Mouse (Mus musculus) myocyte (in vitro differentiated cells): Measurements from ENCODE around the gene Cars2.

Experiments
- E2F4 ChIP-seq: IDR thresholded peaks from one replicate; pipeline ENCODE4 v1.6.1; 2011; ENCODE audit warnings: mild to moderate bottlenecking, control low read depth, moderate library complexity; ENCODE audit not compliant: insufficient read depth
- MAX ChIP-seq: IDR thresholded peaks from one replicate; pipeline ENCODE4 v1.6.1; 2011; ENCODE audit warnings: low read depth, mild to moderate bottlenecking, control low read depth
- MYOD1 ChIP-seq, 3 experiments: IDR thresholded peaks; one replicate each; pipeline ENCODE4 v1.6.1; 2011; ENCODE audit warnings: control low read depth in 2 of 3, low read depth in 2 of 3, mild to moderate bottlenecking in 2 of 3, moderate library complexity in 1 of 3; ENCODE audit not compliant: insufficient read length in 2 of 3, control insufficient read depth in 1 of 3
- MYOG ChIP-seq, 3 experiments: IDR thresholded peaks; one replicate each; pipeline ENCODE4 v1.6.1; 2011; ENCODE audit warnings: control low read depth in 2 of 3, low read depth in 2 of 3, mild to moderate bottlenecking in 2 of 3; ENCODE audit not compliant: insufficient read length in 2 of 3, control insufficient read depth in 1 of 3, insufficient read depth in 1 of 3
- POLR2A ChIP-seq: IDR thresholded peaks from one replicate; pipeline ENCODE4 v1.6.1; 2011; ENCODE audit warnings: low read depth, mild to moderate bottlenecking, control low read depth, moderate library complexity; ENCODE audit not compliant: insufficient read length
- POLR2AphosphoS2 ChIP-seq: IDR thresholded peaks from one replicate; pipeline ENCODE4 v1.6.1; 2011; ENCODE audit warnings: low read depth, control low read depth; ENCODE audit not compliant: insufficient read length
- REST ChIP-seq: IDR thresholded peaks from one replicate; pipeline ENCODE4 v1.6.1; 2011; ENCODE audit warnings: mild to moderate bottlenecking, control low read depth, moderate library complexity; ENCODE audit not compliant: insufficient read depth, insufficient read length
- SRF ChIP-seq: IDR thresholded peaks from one replicate; pipeline ENCODE4 v1.6.1; 2011; ENCODE audit warnings: low read depth; ENCODE audit not compliant: control insufficient read depth, insufficient read length
- TCF12 ChIP-seq: IDR thresholded peaks from one replicate; pipeline ENCODE4 v1.6.1; 2011; ENCODE audit warnings: mild to moderate bottlenecking, control low read depth; ENCODE audit not compliant: poor library complexity, insufficient read depth, severe bottlenecking
- USF1 ChIP-seq: IDR thresholded peaks from one replicate; pipeline ENCODE4 v1.6.1; 2011; ENCODE audit warnings: low read depth, mild to moderate bottlenecking, control low read depth, moderate library complexity

GRCm38 (mm10) chr8:11550281-11550948 lies at the start of gene Cars2:
- TF ChIP-seq TCF12 = no peak
- peak in 1 of 3 experiments; percentile 8 for TF ChIP-seq MYOD1 (IDR thresholded peaks at IDR 0.05; ENCODE audit: control insufficient read depth in 1 of 3, insufficient read length in 2 of 3, low read depth in 2 of 3)
- TF ChIP-seq POLR2A = peak; percentile 66
- TF ChIP-seq E2F4 = peak; percentile 24
- no peak for TF ChIP-seq MAX
- TF ChIP-seq REST = no peak
- TF ChIP-seq USF1 = no peak
- peak; percentile 15 for TF ChIP-seq POLR2AphosphoS2
- peak; percentile 48 for TF ChIP-seq SRF
- TF ChIP-seq MYOG (IDR thresholded peaks at IDR 0.05; ENCODE audit: control insufficient read depth in 1 of 3, insufficient read depth in 1 of 3, insufficient read length in 2 of 3, low read depth in 2 of 3) = no peak
